Mouse (Mus musculus) thymus, adult 2 months (tissue): ENCODE measurements around the gene Dcaf6. TPM values are rescaled to one million over a fixed set of nuclear protein-coding genes. Genes with fewer than 3 reads are reported as not detected.

ENCODE experiments used
- DNase-seq: peaks from one replicate; pipeline ENCODE4 v3.0.0; 2021
- H3K27ac ChIP-seq: fragments of 200-500 bp; 2 replicates; pipeline ENCODE4 v1.5.1; 2012; ENCODE audit warnings: low read length, control low read depth; ENCODE audit not compliant: control insufficient read depth, insufficient read depth
- H3K27me3 ChIP-seq: fragments of 200-500 bp; 2 replicates; pipeline ENCODE4 v1.6.1; 2012; ENCODE audit warnings: mild to moderate bottlenecking, low read length, moderate library complexity, mixed read lengths; ENCODE audit not compliant: control insufficient read depth, insufficient read depth
- H3K36me3 ChIP-seq: fragments of 200-500 bp; 2 replicates; pipeline ENCODE4 v1.6.1; 2012; ENCODE audit warnings: mild to moderate bottlenecking, low read length, moderate library complexity; ENCODE audit not compliant: control insufficient read depth, insufficient read depth
- H3K4me1 ChIP-seq: fragments of 200-500 bp; replicated peaks from 2 replicates; pipeline ENCODE4 v1.6.1; 2012; ENCODE audit warnings: low read length; ENCODE audit not compliant: control insufficient read depth, insufficient read depth
- H3K4me3 ChIP-seq: fragments of 200-500 bp; 2 replicates; pipeline ENCODE4 v1.5.1; 2012; ENCODE audit warnings: mild to moderate bottlenecking, low read length, control low read depth, moderate library complexity; ENCODE audit not compliant: control insufficient read depth, insufficient read depth
- CTCF ChIP-seq: fragments of 200-500 bp; IDR thresholded peaks from 2 replicates; pipeline ENCODE4 v1.5.1; 2012; ENCODE audit warnings: mild to moderate bottlenecking, control low read depth, low read length, moderate library complexity, borderline replicate concordance; ENCODE audit not compliant: control insufficient read depth, poor library complexity, insufficient read depth; ENCODE audit errors: extremely low read depth
- POLR2A ChIP-seq: fragments of 200-500 bp; IDR thresholded peaks from 2 replicates; pipeline ENCODE4 v1.6.1; 2012; ENCODE audit warnings: mild to moderate bottlenecking, low read length, control low read depth, moderate library complexity; ENCODE audit not compliant: control insufficient read depth, poor library complexity, insufficient read depth; ENCODE audit errors: extremely low read depth
- WGBS: fragments of 180-500 bp; shearing (Covaris S2); methylation state at CpG from one replicate; pipeline ENCODE4 v1.1.7; 2018; 5-methylcytosine and 5-hydroxymethylcytosine counted together
- polyA plus RNA-seq: library from polyadenylated mRNA; depleted of rRNA; stranded (reverse); fragments of >200 nt; gene quantifications from 2 replicates; pipeline ENCODE4 v1.2.3, GENCODE M21; 2012; rRNA removed

Dcaf6 gene
- 23.4 and 25.5 TPM in 2 replicates for polyA plus RNA-seq

DNA sequence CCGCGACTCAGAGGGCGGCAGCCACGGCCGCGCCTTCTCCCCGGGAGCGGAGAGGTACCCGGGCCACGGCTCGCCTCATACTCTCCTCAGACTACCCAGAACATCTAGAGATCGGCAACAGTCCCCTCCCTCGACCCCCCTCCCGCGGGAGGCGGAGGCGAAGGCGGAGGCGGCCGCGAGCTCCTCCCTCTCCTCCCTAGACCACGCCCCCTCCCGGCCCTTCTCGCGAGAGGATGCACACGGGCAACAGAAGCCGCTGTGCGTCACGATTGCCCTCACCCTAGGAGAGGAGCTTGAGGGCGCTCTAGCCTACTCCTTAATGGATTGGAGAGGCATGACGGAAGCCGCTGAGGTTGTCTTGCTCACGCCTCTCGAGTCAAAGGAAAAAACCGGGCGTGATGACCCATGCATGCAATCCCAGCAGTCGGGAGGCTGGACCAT is at the start of gene Dcaf6, which contains the start of gene Mpc2:
Dcaf6 (minus strand) TSS at position 116 of the 441 bp plus-strand sequence.
Mpc2 (plus strand) TSS at position 278 of the 441 bp plus-strand sequence.
- WGBS = under 1% methylated on average over 36 of the region's 37 CpGs
- Histone ChIP-seq H3K36me3 (no peaks in the 10 kb centered on the region), H3K4me1 (peaks cover 6% of the 10 kb centered on the region), H3K27ac (peak within 1 kb of the TSS; percentile 94), H3K4me3 (peak within 1 kb of the TSS; percentile 72), H3K27me3 (no peaks in the 10 kb centered on the region)
- peak; percentile 100 for DNase-seq
- TF ChIP-seq CTCF = no peak
- peak; percentile 72 for TF ChIP-seq POLR2A

DNA sequence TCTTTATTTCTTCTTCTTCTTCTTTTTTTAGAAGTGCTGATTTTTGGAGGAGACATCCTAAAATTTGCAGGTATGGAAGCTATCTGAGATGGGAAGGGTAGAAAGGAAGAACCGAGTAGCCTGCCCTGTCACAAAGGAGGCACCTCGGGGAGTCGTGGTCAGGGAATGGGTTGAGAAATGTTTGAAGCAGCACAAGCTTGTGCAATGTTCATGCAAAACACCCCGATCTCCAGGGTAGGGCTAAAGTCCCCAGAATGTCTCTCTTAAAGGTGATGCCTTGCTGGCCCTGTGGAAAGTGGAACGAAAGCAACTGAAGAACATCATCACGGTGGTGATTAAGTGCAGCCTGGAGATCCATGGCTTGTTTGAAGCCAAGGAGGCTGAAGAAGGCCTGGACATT is 46.0 kb upstream of the Dcaf6 start:
- Histone ChIP-seq H3K4me3 (no peak overlapping the region), H3K27me3 (no peaks in the 10 kb centered on the region), H3K27ac (no peak overlapping the region), H3K4me1 (no peaks in the 10 kb centered on the region), H3K36me3 (no peaks in the 10 kb centered on the region)
- 80% methylated on average over 6 of the region's 6 CpGs for WGBS
- no peak for TF ChIP-seq CTCF
- TF ChIP-seq POLR2A = no peak
- no peak for DNase-seq

DNA sequence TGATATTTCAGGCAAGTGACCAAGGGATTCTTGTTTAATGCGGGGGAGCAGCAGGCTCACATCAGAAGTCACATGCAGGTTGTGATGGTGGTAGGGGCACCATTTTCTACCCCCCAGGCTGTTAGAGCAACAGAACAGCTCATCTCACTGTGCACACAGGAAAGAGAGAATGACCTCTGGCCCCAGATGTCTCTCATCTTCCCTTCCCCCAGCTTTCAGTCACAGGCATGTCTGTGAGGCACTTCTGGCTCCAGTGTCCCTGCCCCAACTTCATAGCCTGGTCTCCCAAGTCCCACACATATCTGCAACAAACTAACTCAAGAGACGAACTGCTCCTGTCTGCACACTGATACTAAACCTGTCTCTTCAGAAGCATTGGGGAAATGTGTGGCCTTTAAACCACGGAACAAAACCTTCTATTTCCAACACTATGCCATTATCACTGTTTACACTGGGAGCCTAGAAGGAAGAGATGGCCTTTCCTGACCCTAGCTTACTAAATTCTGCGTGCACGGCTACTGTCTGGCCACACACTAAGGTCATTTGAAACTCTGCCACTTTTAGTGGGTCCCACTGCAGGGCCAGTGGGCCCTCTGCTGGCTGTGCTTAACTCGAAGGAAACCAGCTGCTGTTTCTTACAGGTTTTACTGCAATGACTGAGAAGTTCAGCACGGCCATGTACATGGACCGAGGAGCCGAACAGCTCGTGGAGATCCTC is 43.2 kb upstream of the Dcaf6 start:
- TF ChIP-seq POLR2A (no peak), CTCF (no peak)
- peak; percentile 5 for DNase-seq
- WGBS = 62% methylated on average over 10 of the region's 10 CpGs
- Histone ChIP-seq H3K36me3 (no peaks in the 10 kb centered on the region), H3K27ac (no peak overlapping the region), H3K27me3 (no peaks in the 10 kb centered on the region), H3K4me3 (no peak overlapping the region), H3K4me1 (no peaks in the 10 kb centered on the region)

DNA sequence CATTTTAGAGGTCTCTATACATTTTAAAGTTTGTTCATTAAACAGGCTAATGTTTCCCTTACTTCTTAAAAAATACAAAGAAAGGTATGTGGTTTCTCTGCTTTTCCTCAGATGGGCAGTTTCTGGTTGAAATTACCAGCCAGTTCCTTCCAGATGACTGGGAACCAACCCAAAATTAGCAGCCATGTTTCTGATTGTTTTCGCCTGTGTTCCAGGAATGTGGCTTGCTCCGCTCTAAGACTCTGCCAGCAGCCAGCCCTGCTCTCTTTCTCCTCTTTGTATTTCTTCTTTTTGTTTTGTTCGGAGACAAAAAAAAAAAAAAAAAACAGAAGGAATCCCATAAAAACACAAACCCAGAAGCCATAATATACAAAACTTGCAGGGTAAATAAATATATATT is 38.6 kb upstream of the Dcaf6 start:
- TF ChIP-seq CTCF = no peak
- TF ChIP-seq POLR2A = no peak
- Histone ChIP-seq H3K27ac (no peak overlapping the region), H3K36me3 (no peaks in the 10 kb centered on the region), H3K4me3 (no peak overlapping the region), H3K4me1 (no peaks in the 10 kb centered on the region), H3K27me3 (no peaks in the 10 kb centered on the region)
- 74% methylated on average over 3 of the region's 3 CpGs for WGBS
- no peak for DNase-seq

DNA sequence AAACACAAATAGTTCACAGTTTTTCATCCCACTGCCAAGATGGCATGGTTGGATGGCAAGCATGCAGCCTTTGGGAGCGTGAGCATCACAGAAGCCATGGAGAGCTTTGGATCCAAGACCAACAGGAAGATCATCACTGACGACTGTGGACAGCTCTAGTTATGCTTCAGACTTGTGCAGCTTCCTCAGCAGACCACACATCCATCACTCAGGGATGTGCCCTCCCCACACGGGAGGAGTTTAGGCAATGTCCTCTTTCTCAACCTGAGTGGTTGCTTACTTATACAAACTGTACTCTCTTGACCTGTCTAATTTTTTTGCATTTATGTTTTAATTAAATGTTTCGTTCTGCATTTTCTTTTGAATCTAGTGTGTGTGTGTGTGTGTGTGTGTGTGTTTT is 28.9 kb upstream of the Dcaf6 start:
- H3K27ac ChIP-seq = no peak overlapping the region
- no peaks in the 10 kb centered on the region for H3K27me3 ChIP-seq
- H3K4me1 ChIP-seq = no peaks in the 10 kb centered on the region
- TF ChIP-seq CTCF (no peak), POLR2A (no peak)
- DNase-seq = no peak
- 76% methylated on average over 4 of the region's 4 CpGs for WGBS
- H3K4me3 ChIP-seq = no peak overlapping the region
- no peaks in the 10 kb centered on the region for H3K36me3 ChIP-seq

DNA sequence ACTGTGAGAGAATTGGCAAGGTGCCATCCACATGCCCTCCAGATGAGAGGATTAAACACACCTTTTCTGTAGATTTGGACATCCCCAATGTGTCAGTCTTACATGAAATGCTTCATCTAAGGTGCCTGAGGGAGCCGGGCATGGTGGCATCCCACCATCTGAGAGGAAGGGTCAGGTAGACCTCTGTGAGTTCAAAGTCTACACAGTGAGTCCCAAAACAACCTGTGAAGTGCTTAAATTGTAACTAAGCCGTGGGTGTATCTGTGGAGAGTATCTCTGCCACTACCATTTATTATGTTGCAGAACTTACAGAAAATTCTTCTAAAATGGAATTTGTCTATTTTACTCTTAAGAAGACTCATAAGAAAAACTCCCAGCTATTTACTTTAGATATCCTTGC is 25.8 kb upstream of the Dcaf6 start:
- DNase-seq = no peak
- H3K4me1 ChIP-seq = no peaks in the 10 kb centered on the region
- 0 out of 2 replicates have a peak, but pooled peaks cover 7% of the 10 kb centered on the region for H3K36me3 ChIP-seq
- no peaks in the 10 kb centered on the region for H3K27me3 ChIP-seq
- no peak overlapping the region for H3K4me3 ChIP-seq
- H3K27ac ChIP-seq = no peak overlapping the region
- 95% methylated on average over 2 of the region's 2 CpGs for WGBS
- no peak for TF ChIP-seq POLR2A
- no peak for TF ChIP-seq CTCF
